10 mouse cellular contexts compared by ENCODE assay signal in genomic region chr9:96726336-96727131, GRCm38 (mm10). TPM values are rescaled to one million over a fixed set of nuclear protein-coding genes. Genes with fewer than 3 reads are reported as not detected.
DNase-seq lines count a peak whose midpoint lies in the region; ATAC-seq and TF ChIP-seq lines count a peak whose summit lies in the region.
"Had no signal": no experiment of that assay in that cellular context is flagged by ENCODE, and none has a peak within 500 bp of the region (broad histone marks: within the 10 kb centered on the region; RNA-seq: fewer than 3 reads in every experiment).

No protein-coding gene starts in this region.

- peak overlapping the region; percentile 36 for H3K4me2 ChIP-seq in hindbrain, embryonic 13.5 days
- H3K4me2 ChIP-seq in intestine, postnatal 0 days (replicated peaks; ENCODE audit: low read depth): no peak overlapping the region

- H3K4me3 ChIP-seq in hindbrain, embryonic 13.5 days: no peak overlapping the region
- H3K4me3 ChIP-seq in intestine, postnatal 0 days (ENCODE audit: low read depth, low read length): no peak overlapping the region

- peak overlapping the region; percentile 89 for H3K27ac ChIP-seq in hindbrain, embryonic 13.5 days
- no peak overlapping the region for H3K27ac ChIP-seq in intestine, postnatal 0 days (ENCODE audit: low read depth, low read length)
- H3K27ac ChIP-seq: macrophage had no signal

- no peak for TF ChIP-seq CTCF in intestine, postnatal 0 days (IDR thresholded peaks at IDR 0.05; ENCODE audit: low read depth)

- DNase-seq in cerebellum, postnatal 4 days (ENCODE audit: low spot score in 2 of 2): no peak
- DNase-seq in retina, postnatal 1 day: peak; percentile 57
- DNase-seq in retina, embryonic 14.5 days (ENCODE audit: low spot score): no peak
- DNase-seq in adrenal gland, adult (ENCODE audit: inconsistent age in 2 of 2, low spot score in 1 of 2): no peak
- no peak for DNase-seq in kidney, postnatal 10 days
- DNase-seq: right cerebral cortex, adult 18-20 months had no signal

- peak; percentile 67; the same call in 1 of the 2 replicates for ATAC-seq in cerebellum, adult (ENCODE audit: insufficient number of reproducible peaks, low FRiP score, low TSS enrichment)
- no peak for ATAC-seq in hindbrain, embryonic 13.5 days (ENCODE audit: low FRiP score)
- no peak for ATAC-seq in intestine, postnatal 0 days

- H3K9ac ChIP-seq in hindbrain, embryonic 13.5 days: peak overlapping the region; percentile 63
- H3K9ac ChIP-seq in intestine, postnatal 0 days (ENCODE audit: low read depth, low read length): no peak overlapping the region

- no peaks in the 10 kb centered on the region for H3K27me3 ChIP-seq in hindbrain, embryonic 13.5 days
- H3K27me3 ChIP-seq in intestine, postnatal 0 days (replicated peaks; ENCODE audit: control insufficient read depth, insufficient read depth, low read length): no peaks in the 10 kb centered on the region

- H3K9me3 ChIP-seq in hindbrain, embryonic 13.5 days: no peaks in the 10 kb centered on the region
- H3K9me3 ChIP-seq in intestine, postnatal 0 days (ENCODE audit: control insufficient read depth): no peaks in the 10 kb centered on the region

- H3K36me3 ChIP-seq in hindbrain, embryonic 13.5 days: no peaks in the 10 kb centered on the region
- no peaks in the 10 kb centered on the region for H3K36me3 ChIP-seq in intestine, postnatal 0 days (ENCODE audit: control insufficient read depth, insufficient read depth)

- H3K4me1 ChIP-seq in hindbrain, embryonic 13.5 days (replicated peaks): peaks cover 58% of the 10 kb centered on the region
- H3K4me1 ChIP-seq in intestine, postnatal 0 days (replicated peaks; ENCODE audit: control insufficient read depth, insufficient read depth, low read length): no peaks in the 10 kb centered on the region

- 34% methylated on average over 14 of the region's 14 CpGs for WGBS in hindbrain, embryonic 13.5 days
- 76% methylated on average over 14 of the region's 14 CpGs for WGBS in intestine, postnatal 0 days

RNA-seq across cellular contexts. Expression of gene Zbtb38, which starts 26.1 kb away (rescaled TPM):
- 42.2 and 44.0 TPM in 2 replicates for polyA plus RNA-seq in hindbrain, embryonic 13.5 days (2015; fragmentation: Nextera tagmentation; extraction: Ambion mirVana)
- polyA plus RNA-seq in intestine, postnatal 0 days (2015; fragmentation: Nextera tagmentation; extraction: Ambion mirVana): 18.5 and 20.8 TPM in 2 replicates
